Mouse (Mus musculus): ENCODE data around the gene Spata33.
A peak's percentile ranks its signal among the peaks of the same experiment; 100 is the strongest.

- TF ChIP-seq CTCF (IDR thresholded peaks at IDR 0.05; ENCODE audit: low read depth, low read length) (peak; percentile 47), POLR2A (IDR thresholded peaks at IDR 0.05; ENCODE audit: insufficient read depth, low read length) (no peak)
Observed at GRCm38 (mm10) chr8:123231742-123232141, 19.1 kb downstream of the Spata33 start.

Measured in ES-Bruce4 (cell line).